Mouse (Mus musculus): ENCODE data around the gene Hdgfl2. TPM values are rescaled to one million over a fixed set of nuclear protein-coding genes. Genes with fewer than 3 reads are reported as not detected.
"Not testable (repeated sequence)": the region's sequence is repeated elsewhere in the genome, so short reads cannot be mapped to it uniquely, and the experiment has no call there.

The Hdgfl2 gene
- polyA plus RNA-seq, 1 experiment from 2014 or later: 75.0 TPM

DNA sequence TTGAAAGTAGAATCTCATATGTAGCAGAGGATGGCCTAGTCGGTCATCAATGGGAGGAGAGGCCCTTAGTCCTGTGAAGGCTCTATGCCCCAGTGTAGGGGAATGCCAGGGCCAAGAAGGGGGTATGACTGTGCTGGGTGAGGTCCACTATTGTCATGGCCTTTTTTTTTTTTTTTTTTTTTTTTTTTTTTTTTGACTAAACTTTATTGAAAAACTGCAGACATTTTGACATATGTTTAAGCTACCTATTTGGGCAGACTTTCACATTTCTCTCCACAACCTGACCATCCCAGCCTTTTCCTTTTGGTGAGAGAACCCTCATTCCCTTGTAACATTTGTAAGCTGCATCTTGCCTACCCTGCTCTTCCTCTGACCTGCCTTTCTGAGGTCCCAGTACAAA, 12.9 kb downstream of the Hdgfl2 start:
- H3K4me1 ChIP-seq: no peaks in the 10 kb centered on the region
- no peaks in the 10 kb centered on the region for H3K27me3 ChIP-seq (replicated peaks)
- H3K4me3 ChIP-seq: no peak overlapping the region
- no peak overlapping the region for H3K4me2 ChIP-seq
- no peak for ATAC-seq (ENCODE audit: extremely low read depth, insufficient number of reproducible peaks, low FRiP score, low TSS enrichment)
- peaks cover 75% of the 10 kb centered on the region for H3K36me3 ChIP-seq
- H3K9ac ChIP-seq: 0 out of 2 replicates have a peak overlapping the region, but pooled peaks have one; percentile 0
- no peak overlapping the region for H3K27ac ChIP-seq (replicated peaks)
- WGBS: 76% methylated on average over 1 of the region's 1 CpGs
- no peaks in the 10 kb centered on the region for H3K9me3 ChIP-seq

- Histone ChIP-seq H3K4me2 (no peak overlapping the region), H3K27ac (replicated peaks) (no peak overlapping the region), H3K27me3 (replicated peaks) (no peaks in the 10 kb centered on the region), H3K9ac (0 out of 2 replicates have a peak overlapping the region, but pooled peaks have one; percentile 0), H3K36me3 (peaks cover 76% of the 10 kb centered on the region), H3K4me3 (no peak overlapping the region), H3K4me1 (no peaks in the 10 kb centered on the region), H3K9me3 (no peaks in the 10 kb centered on the region)
- no peak for ATAC-seq (ENCODE audit: extremely low read depth, insufficient number of reproducible peaks, low FRiP score, low TSS enrichment)
- WGBS: 86% methylated on average over 1 of the region's 1 CpGs
Observed at GRCm38 (mm10) chr17:56092794-56093193, 13.4 kb downstream of the Hdgfl2 start.

GRCm38 (mm10) chr17:56096883-56097282, 17.4 kb downstream of the Hdgfl2 start:
- H3K9me3 ChIP-seq: no peaks in the 10 kb centered on the region
- no peak overlapping the region for H3K4me3 ChIP-seq
- 90% methylated on average over 12 of the region's 12 CpGs for WGBS
- H3K36me3 ChIP-seq: peaks cover 91% of the 10 kb centered on the region
- H3K27me3 ChIP-seq (replicated peaks): no peaks in the 10 kb centered on the region
- H3K4me1 ChIP-seq: no peaks in the 10 kb centered on the region
- no peak overlapping the region for H3K9ac ChIP-seq
- no peak for ATAC-seq (ENCODE audit: extremely low read depth, insufficient number of reproducible peaks, low FRiP score, low TSS enrichment)
- no peak overlapping the region for H3K4me2 ChIP-seq
- no peak overlapping the region for H3K27ac ChIP-seq (replicated peaks)

- WGBS: 90% methylated on average over 8 of the region's 8 CpGs
- Histone ChIP-seq H3K4me3 (no peak overlapping the region), H3K27me3 (replicated peaks) (no peaks in the 10 kb centered on the region), H3K9ac (no peak overlapping the region), H3K36me3 (peaks cover 97% of the 10 kb centered on the region), H3K27ac (replicated peaks) (no peak overlapping the region), H3K9me3 (no peaks in the 10 kb centered on the region), H3K4me1 (no peaks in the 10 kb centered on the region), H3K4me2 (no peak overlapping the region)
- no peak for ATAC-seq (ENCODE audit: extremely low read depth, insufficient number of reproducible peaks, low FRiP score, low TSS enrichment)
Observed at GRCm38 (mm10) chr17:56098180-56098579, 18.7 kb downstream of the Hdgfl2 start.

GRCm38 (mm10) chr17:56098711-56099572, 19.5 kb downstream of the Hdgfl2 start:
- Histone ChIP-seq H3K9ac (no peak overlapping the region), H3K4me1 (no peaks in the 10 kb centered on the region), H3K36me3 (peaks cover 98% of the 10 kb centered on the region), H3K4me3 (no peak overlapping the region), H3K4me2 (no peak overlapping the region), H3K27me3 (replicated peaks) (no peaks in the 10 kb centered on the region), H3K27ac (replicated peaks) (no peak overlapping the region), H3K9me3 (no peaks in the 10 kb centered on the region)
- WGBS: 83% methylated on average over 15 of the region's 15 CpGs
- ATAC-seq (ENCODE audit: extremely low read depth, insufficient number of reproducible peaks, low FRiP score, low TSS enrichment): no peak

GRCm38 (mm10) chr17:56100811-56101210, 21.4 kb downstream of the Hdgfl2 start:
- H3K27me3 ChIP-seq (replicated peaks): no peaks in the 10 kb centered on the region
- no peak overlapping the region for H3K9ac ChIP-seq
- H3K9me3 ChIP-seq: no peaks in the 10 kb centered on the region
- ATAC-seq (ENCODE audit: extremely low read depth, insufficient number of reproducible peaks, low FRiP score, low TSS enrichment): no peak
- no peak overlapping the region for H3K27ac ChIP-seq (replicated peaks)
- no peak overlapping the region for H3K4me2 ChIP-seq
- no peaks in the 10 kb centered on the region for H3K4me1 ChIP-seq
- no peak overlapping the region for H3K4me3 ChIP-seq
- H3K36me3 ChIP-seq: peaks cover 83% of the 10 kb centered on the region
- 86% methylated on average over 3 of the region's 3 CpGs for WGBS

GRCm38 (mm10) chr17:56102158-56102557, 22.7 kb downstream of the Hdgfl2 start:
- no peak overlapping the region for H3K4me2 ChIP-seq
- no peak overlapping the region for H3K27ac ChIP-seq (replicated peaks)
- peaks cover 70% of the 10 kb centered on the region for H3K36me3 ChIP-seq
- H3K9ac ChIP-seq: no peak overlapping the region
- no peak overlapping the region for H3K4me3 ChIP-seq
- WGBS: 90% methylated on average over 5 of the region's 5 CpGs
- no peaks in the 10 kb centered on the region for H3K4me1 ChIP-seq
- H3K27me3 ChIP-seq (replicated peaks): no peaks in the 10 kb centered on the region
- no peaks in the 10 kb centered on the region for H3K9me3 ChIP-seq
- no peak for ATAC-seq (ENCODE audit: extremely low read depth, insufficient number of reproducible peaks, low FRiP score, low TSS enrichment)

GRCm38 (mm10) chr17:56102927-56103326, 23.5 kb downstream of the Hdgfl2 start:
- Histone ChIP-seq H3K27ac (replicated peaks) (no peak overlapping the region), H3K4me2 (no peak overlapping the region), H3K9me3 (no peaks in the 10 kb centered on the region), H3K36me3 (peaks cover 64% of the 10 kb centered on the region), H3K4me1 (no peaks in the 10 kb centered on the region), H3K4me3 (no peak overlapping the region), H3K9ac (no peak overlapping the region), H3K27me3 (replicated peaks) (no peaks in the 10 kb centered on the region)
- whole genome bisulfite sequencing: 95% methylated on average over 9 of the region's 9 CpGs
- no peak for ATAC-seq (ENCODE audit: extremely low read depth, insufficient number of reproducible peaks, low FRiP score, low TSS enrichment)

- H3K9me3 ChIP-seq: no peaks in the 10 kb centered on the region
- H3K27me3 ChIP-seq (replicated peaks): no peaks in the 10 kb centered on the region
- peaks cover 57% of the 10 kb centered on the region for H3K36me3 ChIP-seq
- H3K4me2 ChIP-seq: no peak overlapping the region
- H3K4me1 ChIP-seq: peaks cover 1% of the 10 kb centered on the region
- WGBS: 90% methylated on average over 8 of the region's 8 CpGs
- H3K27ac ChIP-seq (replicated peaks): no peak overlapping the region
- no peak overlapping the region for H3K9ac ChIP-seq
- no peak overlapping the region for H3K4me3 ChIP-seq
- ATAC-seq (ENCODE audit: extremely low read depth, insufficient number of reproducible peaks, low FRiP score, low TSS enrichment): no peak
Observed at GRCm38 (mm10) chr17:56103465-56104285, 24.2 kb downstream of the Hdgfl2 start.

DNA sequence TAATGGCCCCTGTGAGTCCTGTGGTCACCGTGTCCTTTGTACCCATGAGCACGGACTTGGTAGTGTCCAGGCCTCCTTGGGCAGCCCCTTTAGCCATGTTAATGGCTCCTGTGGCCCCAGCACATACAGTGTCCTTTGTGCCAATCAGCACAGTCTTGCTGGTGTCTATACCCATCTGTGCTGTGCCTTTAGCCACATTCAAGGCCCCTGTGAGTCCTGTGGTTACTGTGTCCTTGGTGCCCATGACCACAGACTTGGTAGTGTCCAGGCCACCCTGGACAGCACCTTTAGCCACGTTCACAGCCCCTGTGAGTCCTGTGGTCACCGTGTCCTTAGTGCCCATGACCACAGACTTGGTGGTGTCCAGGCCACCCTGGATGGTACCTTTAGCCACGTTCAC, 25.4 kb downstream of the Hdgfl2 start:
- peaks cover 12% of the 10 kb centered on the region for H3K4me1 ChIP-seq
- H3K4me3 ChIP-seq; H3K4me2 ChIP-seq; H3K9me3 ChIP-seq; H3K9ac ChIP-seq; ATAC-seq (ENCODE audit: extremely low read depth, insufficient number of reproducible peaks, low FRiP score, low TSS enrichment); H3K27me3 ChIP-seq (replicated peaks); H3K27ac ChIP-seq (replicated peaks): not testable (repeated sequence)
- H3K36me3 ChIP-seq: peaks cover 45% of the 10 kb centered on the region
- WGBS: 83% methylated on average over 2 of the region's 5 CpGs

DNA sequence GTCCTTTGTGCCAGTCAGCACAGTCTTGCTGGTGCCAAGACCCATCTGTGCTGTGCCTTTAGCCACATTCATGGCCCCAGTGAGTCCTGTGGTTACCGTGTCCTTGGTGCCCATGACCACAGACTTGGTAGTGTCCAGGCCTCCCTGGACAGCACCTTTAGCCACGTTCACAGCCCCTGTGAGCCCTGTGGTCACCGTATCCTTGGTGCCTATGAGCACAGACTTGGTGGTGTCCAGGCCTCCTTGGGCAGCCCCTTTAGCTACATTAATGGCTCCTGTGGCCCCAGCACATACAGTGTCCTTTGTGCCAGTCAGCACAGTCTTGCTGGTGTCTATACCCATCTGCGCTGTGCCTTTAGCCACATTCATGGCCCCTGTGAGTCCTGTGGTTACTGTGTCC, 27.0 kb downstream of the Hdgfl2 start:
- H3K36me3 ChIP-seq: peaks cover 32% of the 10 kb centered on the region
- H3K4me2 ChIP-seq; H3K27me3 ChIP-seq (replicated peaks); H3K27ac ChIP-seq (replicated peaks); ATAC-seq (ENCODE audit: extremely low read depth, insufficient number of reproducible peaks, low FRiP score, low TSS enrichment); H3K4me3 ChIP-seq; H3K9me3 ChIP-seq; H3K9ac ChIP-seq: not testable (repeated sequence)
- 98% methylated on average over 4 of the region's 4 CpGs for WGBS
- peaks cover 12% of the 10 kb centered on the region for H3K4me1 ChIP-seq

Measured in heart, embryonic 13.5 days (tissue).